Mouse (Mus musculus): ENCODE measurements at regions not wholly inside any gene's neighbourhood (a gene's known extent, or its start where the extent isn't known, plus 50 kb on each side); places are given as distances from the start of the nearest gene placed in this dataset.

DNA sequence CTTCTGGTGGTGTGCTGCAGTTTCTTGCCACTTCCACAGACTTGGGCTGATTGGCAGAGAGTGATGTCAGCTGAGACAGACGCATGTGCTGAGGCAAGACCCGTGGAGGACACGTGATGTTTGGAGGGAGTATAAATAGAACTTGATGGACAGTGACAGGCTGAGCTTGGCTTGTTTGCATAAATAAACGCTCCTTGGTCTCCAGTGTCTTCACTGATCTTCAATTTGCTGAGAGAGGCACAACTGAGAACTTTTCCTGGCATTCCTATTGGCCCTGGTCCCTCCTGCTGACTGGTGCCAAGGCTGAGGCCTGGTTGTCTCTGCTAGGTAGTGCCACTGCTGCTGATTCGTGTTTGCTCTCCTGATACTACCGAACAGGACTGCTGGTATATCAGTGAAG, 94.6 kb upstream of the 4930535I16Rik start:
- TF ChIP-seq POLR2A (IDR thresholded peaks at IDR 0.05; ENCODE audit: extremely low read depth, insufficient read depth, low read length) (no peak), CTCF (IDR thresholded peaks at IDR 0.05; ENCODE audit: extremely low read depth, insufficient read depth, low read length) (no peak)

Data from cortical plate, adult 2 months (tissue).